ENCODE assay signal across 13 mouse cellular contexts in the genomic region with DNA sequence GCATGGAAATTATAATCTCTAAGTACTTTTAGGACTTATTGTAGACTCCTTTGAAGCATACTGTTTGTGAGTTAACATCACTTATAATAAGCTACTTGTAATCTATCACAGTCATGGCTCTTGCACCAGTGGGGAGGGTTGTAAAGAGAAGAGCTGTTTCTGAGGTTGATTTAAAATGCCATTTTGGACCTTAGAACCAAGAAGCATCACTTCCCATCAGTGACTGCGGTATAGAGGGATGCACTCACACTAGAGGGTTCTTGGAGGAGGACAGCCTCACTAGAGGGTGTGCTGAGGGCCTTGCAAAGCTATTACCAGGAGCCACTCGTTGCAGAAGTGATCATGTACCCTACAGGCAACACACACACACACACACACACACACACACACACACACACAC. TPM values are rescaled to one million over a fixed set of nuclear protein-coding genes. Genes with fewer than 3 reads are reported as not detected.
DNase-seq lines count a peak whose midpoint lies in the region; ATAC-seq and TF ChIP-seq lines count a peak whose summit lies in the region.
"Had no signal": no experiment of that assay in that cellular context is flagged by ENCODE, and none has a peak within 500 bp of the region (broad histone marks: within the 10 kb centered on the region; RNA-seq: fewer than 3 reads in every experiment).

No protein-coding gene starts in this region.

- H3K36me3 ChIP-seq in heart, embryonic 12.5 days: no peaks in the 10 kb centered on the region
- no peaks in the 10 kb centered on the region for H3K36me3 ChIP-seq in heart, embryonic 10.5 days
- H3K36me3 ChIP-seq in kidney, postnatal 0 days (ENCODE audit: insufficient read depth, low read length): no peaks in the 10 kb centered on the region
- no peaks in the 10 kb centered on the region for H3K36me3 ChIP-seq in myocyte (ENCODE audit: control insufficient read depth, insufficient read depth)
- H3K36me3 ChIP-seq in midbrain, embryonic 10.5 days: no peaks in the 10 kb centered on the region
- H3K36me3 ChIP-seq: hindbrain, embryonic 10.5 days; neural tube, embryonic 15.5 days had no signal

- no peaks in the 10 kb centered on the region for H3K79me2 ChIP-seq in myocyte (ENCODE audit: control insufficient read depth, insufficient read depth)

- no peak for DNase-seq in heart, embryonic 10.5 days (ENCODE audit: low spot score)
- DNase-seq in kidney, postnatal 0 days (ENCODE audit: low spot score): no peak
- no peak for DNase-seq in kidney, adult 11 months
- peak; percentile 56 for DNase-seq in NIH3T3 (ENCODE audit: low read depth)
- no peak for DNase-seq in right cerebral cortex, postnatal 36 days (ENCODE audit: low spot score in 2 of 2)
- no peak for DNase-seq in midbrain, embryonic 10.5 days (ENCODE audit: low spot score)
- DNase-seq: cerebellum, adult 9-10 months; left cerebral cortex, postnatal 4 days had no signal

- no peak overlapping the region for H3ac ChIP-seq in myocyte (ENCODE audit: control insufficient read depth, insufficient read length)

- TF ChIP-seq POLR2A in myocyte (IDR thresholded peaks at IDR 0.05; ENCODE audit: insufficient read length, low read depth): no peak

- no peak for TF ChIP-seq CTCF in kidney, postnatal 0 days (IDR thresholded peaks at IDR 0.05; ENCODE audit: low read depth)

- no peak for ATAC-seq in heart, embryonic 12.5 days (ENCODE audit: insufficient number of reproducible peaks, low FRiP score)
- ATAC-seq in kidney, postnatal 0 days (replicated peaks; ENCODE audit: low FRiP score, low read depth): no peak
- ATAC-seq: forebrain, embryonic 14.5 days had no signal

- 0 out of 2 replicates have a peak overlapping the region, but pooled peaks have one; percentile 55 for H3K4me2 ChIP-seq in heart, embryonic 12.5 days
- peak overlapping the region; percentile 50 for H3K4me2 ChIP-seq in kidney, postnatal 0 days (ENCODE audit: low read length)
- H3K4me2 ChIP-seq in myocyte (ENCODE audit: low read depth): peak overlapping the region; percentile 90

- no peaks in the 10 kb centered on the region for H3K27me3 ChIP-seq in heart, embryonic 12.5 days (replicated peaks)
- H3K27me3 ChIP-seq in heart, embryonic 10.5 days (ENCODE audit: insufficient read depth, poor library complexity, severe bottlenecking): no peaks in the 10 kb centered on the region
- H3K27me3 ChIP-seq in kidney, postnatal 0 days (ENCODE audit: insufficient read depth, low read length): no peaks in the 10 kb centered on the region
- no peaks in the 10 kb centered on the region for H3K27me3 ChIP-seq in myocyte (ENCODE audit: control insufficient read depth, insufficient read depth, insufficient read length)
- H3K27me3 ChIP-seq in midbrain, embryonic 10.5 days (ENCODE audit: low read depth, poor library complexity, severe bottlenecking): no peaks in the 10 kb centered on the region
- H3K27me3 ChIP-seq: neural tube, embryonic 15.5 days had no signal

- no peak overlapping the region for H3K27ac ChIP-seq in heart, embryonic 12.5 days (ENCODE audit: poor library complexity, severe bottlenecking)
- no peak overlapping the region for H3K27ac ChIP-seq in heart, embryonic 10.5 days
- 0 out of 2 replicates have a peak overlapping the region, but pooled peaks have one; percentile 34 for H3K27ac ChIP-seq in kidney, postnatal 0 days
- no peak overlapping the region for H3K27ac ChIP-seq in midbrain, embryonic 10.5 days (replicated peaks)
- H3K27ac ChIP-seq: hindbrain, embryonic 10.5 days; neural tube, embryonic 15.5 days had no signal

- no peak overlapping the region for H3K9ac ChIP-seq in heart, embryonic 12.5 days
- H3K9ac ChIP-seq in kidney, postnatal 0 days (ENCODE audit: low read depth, low read length): no peak overlapping the region
- H3K9ac ChIP-seq: neural tube, embryonic 15.5 days had no signal

- 60% methylated on average over 2 of the region's 2 CpGs for WGBS in heart, embryonic 12.5 days
- 73% methylated on average over 2 of the region's 2 CpGs for WGBS in heart, embryonic 10.5 days
- WGBS in kidney, postnatal 0 days: 57% methylated on average over 2 of the region's 2 CpGs
- 80% methylated on average over 2 of the region's 2 CpGs for WGBS in midbrain, embryonic 10.5 days

- H3K4me3 ChIP-seq in heart, embryonic 12.5 days: no peak overlapping the region
- no peak overlapping the region for H3K4me3 ChIP-seq in heart, embryonic 10.5 days
- no peak overlapping the region for H3K4me3 ChIP-seq in kidney, postnatal 0 days (replicated peaks; ENCODE audit: low read depth, low read length)
- H3K4me3 ChIP-seq in myocyte: peak overlapping the region; percentile 12
- no peak overlapping the region for H3K4me3 ChIP-seq in midbrain, embryonic 10.5 days
- H3K4me3 ChIP-seq: hindbrain, embryonic 10.5 days; neural tube, embryonic 15.5 days had no signal

- H3K4me1 ChIP-seq in heart, embryonic 12.5 days (replicated peaks): peaks cover 34% of the 10 kb centered on the region
- H3K4me1 ChIP-seq in heart, embryonic 10.5 days: peaks cover 23% of the 10 kb centered on the region
- 0 out of 2 replicates have a peak, but pooled peaks cover 9% of the 10 kb centered on the region for H3K4me1 ChIP-seq in kidney, postnatal 0 days (replicated peaks; ENCODE audit: insufficient read depth, low read length)
- no peaks in the 10 kb centered on the region for H3K4me1 ChIP-seq in midbrain, embryonic 10.5 days
- H3K4me1 ChIP-seq: hindbrain, embryonic 10.5 days had no signal

- no peaks in the 10 kb centered on the region for H3K9me3 ChIP-seq in heart, embryonic 12.5 days (replicated peaks)
- no peaks in the 10 kb centered on the region for H3K9me3 ChIP-seq in heart, embryonic 10.5 days
- no peaks in the 10 kb centered on the region for H3K9me3 ChIP-seq in kidney, postnatal 0 days (replicated peaks; ENCODE audit: low read length)
- no peaks in the 10 kb centered on the region for H3K9me3 ChIP-seq in midbrain, embryonic 10.5 days (replicated peaks)
- H3K9me3 ChIP-seq: hindbrain, embryonic 10.5 days; neural tube, embryonic 15.5 days had no signal

TF ChIP-seq in myocyte, 11 proteins besides CTCF, POLR2A, EP300 and RAD21:
- TF ChIP-seq POLR2AphosphoS2 (IDR thresholded peaks at IDR 0.05; ENCODE audit: insufficient read length, low read depth): no peak
- TF ChIP-seq MYOG (IDR thresholded peaks at IDR 0.05; ENCODE audit: control insufficient read depth in 1 of 3, insufficient read depth in 1 of 3, insufficient read length in 2 of 3, low read depth in 2 of 3): no peak
- TF ChIP-seq TCF3 (IDR thresholded peaks at IDR 0.05; ENCODE audit: insufficient read length, low read depth): no peak
- no peak for TF ChIP-seq REST (IDR thresholded peaks at IDR 0.05; ENCODE audit: insufficient read depth, insufficient read length)
- TF ChIP-seq SRF (IDR thresholded peaks at IDR 0.05; ENCODE audit: control insufficient read depth, insufficient read length, low read depth): no peak
- no peak for TF ChIP-seq USF1 (IDR thresholded peaks at IDR 0.05; ENCODE audit: low read depth)
- TF ChIP-seq TCF12 (IDR thresholded peaks at IDR 0.05; ENCODE audit: insufficient read depth, poor library complexity, severe bottlenecking): no peak
- no peak for TF ChIP-seq MAX (IDR thresholded peaks at IDR 0.05; ENCODE audit: low read depth)
- no peak for TF ChIP-seq MYOD1 (IDR thresholded peaks at IDR 0.05; ENCODE audit: control insufficient read depth in 1 of 3, insufficient read length in 2 of 3, low read depth in 2 of 3)
- no peak for TF ChIP-seq E2F4 (IDR thresholded peaks at IDR 0.05; ENCODE audit: insufficient read depth)
- no peak for TF ChIP-seq CEBPB (IDR thresholded peaks at IDR 0.05; ENCODE audit: insufficient read depth, poor library complexity, severe bottlenecking)

RNA-seq across cellular contexts. Expression of a gene that starts 0.7 kb away (rescaled TPM):
- 7.9 and 8.7 TPM in 2 replicates for polyA plus RNA-seq in heart, embryonic 12.5 days (2016; fragmentation: Nextera tagmentation; extraction: Ambion mirVana)
- 6.3 and 12.9 TPM in 2 replicates for polyA plus RNA-seq in heart, embryonic 10.5 days (2016; fragmentation: Nextera tagmentation; extraction: Ambion mirVana)
- polyA plus RNA-seq in kidney, postnatal 0 days (2015; fragmentation: Nextera tagmentation; extraction: Ambion mirVana): 5.6 and 6.1 TPM in 2 replicates
- polyA plus RNA-seq in myocyte (2012; fragmentation: generic; extraction: Trizol): 7.6 TPM
- 0.53 and 0.75 TPM in 2 replicates for polyA plus RNA-seq in midbrain, embryonic 10.5 days (2016; fragmentation: Nextera tagmentation; extraction: Ambion mirVana)
